Mouse (Mus musculus) A20 (cell line): Measurements from ENCODE around the gene Pet117.
"Not testable (repeated sequence)": the region's sequence is repeated elsewhere in the genome, so short reads cannot be mapped to it uniquely, and the experiment has no call there.

ENCODE experiments used
- DNase-seq: peaks from one replicate; pipeline ENCODE4 v3.0.0-alpha.2; 2011; ENCODE audit warnings: low read depth, low spot score

The Pet117 gene

GRCm38 (mm10) chr2:144368400-144369019 is at the start of gene Pet117, which contains the start of gene Kat14:
Pet117 (plus strand) TSS chr2:144368996.
Kat14 (plus strand) TSS chr2:144368983.
- peak; percentile 94 for DNase-seq

GRCm38 (mm10) chr2:144324218-144324617 is 44.6 kb upstream of the Pet117 start:
- DNase-seq: no peak

- no peak for DNase-seq
Measured at GRCm38 (mm10) chr2:144329451-144329850, 39.3 kb upstream of the Pet117 start.

GRCm38 (mm10) chr2:144329937-144330336 is 38.9 kb upstream of the Pet117 start:
- DNase-seq: no peak

- DNase-seq: no peak
Measured at GRCm38 (mm10) chr2:144330352-144330959, 38.3 kb upstream of the Pet117 start.

GRCm38 (mm10) chr2:144330960-144331371 is 37.8 kb upstream of the Pet117 start:
- no peak for DNase-seq

GRCm38 (mm10) chr2:144331401-144332302 is 37.1 kb upstream of the Pet117 start, which contains the start of gene Ovol2:
Ovol2 (minus strand) TSS chr2:144332146.
- no peak for DNase-seq

- DNase-seq: no peak
Measured at GRCm38 (mm10) chr2:144332486-144332885, 36.3 kb upstream of the Pet117 start.

GRCm38 (mm10) chr2:144333138-144333842 is 35.5 kb upstream of the Pet117 start:
- no peak for DNase-seq

- no peak for DNase-seq
Measured at GRCm38 (mm10) chr2:144337230-144337629, 31.6 kb upstream of the Pet117 start.

- DNase-seq: no peak
Measured at GRCm38 (mm10) chr2:144337701-144338100, 31.1 kb upstream of the Pet117 start.

- not testable (repeated sequence) for DNase-seq
Measured at GRCm38 (mm10) chr2:144338149-144338548, 30.6 kb upstream of the Pet117 start.

GRCm38 (mm10) chr2:144343158-144343557 is 25.6 kb upstream of the Pet117 start:
- DNase-seq: no peak

- DNase-seq: peak; percentile 51
Measured at GRCm38 (mm10) chr2:144348525-144348924, 20.3 kb upstream of the Pet117 start.

- DNase-seq: no peak
Measured at GRCm38 (mm10) chr2:144352843-144353242, 16.0 kb upstream of the Pet117 start.

GRCm38 (mm10) chr2:144369020-144369421 is 225 bp downstream of the Pet117 start:
- DNase-seq: peak; percentile 91

GRCm38 (mm10) chr2:144369511-144369910 is 715 bp downstream of the Pet117 start:
- no peak for DNase-seq

GRCm38 (mm10) chr2:144371566-144371965 is 2.8 kb downstream of the Pet117 start:
- DNase-seq: peak; percentile 52

GRCm38 (mm10) chr2:144373063-144373462 is 4.3 kb downstream of the Pet117 start:
- DNase-seq: no peak

- no peak for DNase-seq
Measured at GRCm38 (mm10) chr2:144375063-144375703, 6.4 kb downstream of the Pet117 start.

GRCm38 (mm10) chr2:144381293-144381692 is 12.5 kb downstream of the Pet117 start:
- DNase-seq: no peak
